Mouse (Mus musculus): Measurements from ENCODE around the gene Sh3glb2. TPM values are rescaled to one million over a fixed set of nuclear protein-coding genes. Genes with fewer than 3 reads are reported as not detected.

Sh3glb2 gene
- polyA plus RNA-seq (2012; rRNA removed) = 132 and 136 TPM in 2 replicates

- peak within 1 kb of the TSS; percentile 84 for H3K4me3 ChIP-seq (replicated peaks; ENCODE audit: extremely low read depth, low read depth, low read length)
- DNase-seq = peak; percentile 80
- TF ChIP-seq POLR2A (IDR thresholded peaks at IDR 0.05; ENCODE audit: borderline replicate concordance, extremely low read depth, low read depth, low read length) (no peak), CTCF (IDR thresholded peaks at IDR 0.05; ENCODE audit: insufficient read depth, low read length) (0 out of 2 replicates have a peak, but pooled peaks have one; percentile 10)
- peaks cover 16% of the 10 kb centered on the region for H3K4me1 ChIP-seq (ENCODE audit: control insufficient read depth, insufficient read depth, low read length)
- WGBS = under 1% methylated on average over 73 of the region's 73 CpGs
Measured at GRCm38 (mm10) chr2:30358533-30359531, at the start of gene Sh3glb2. Sh3glb2 (minus strand) TSS chr2:30359337.

GRCm38 (mm10) chr2:30408452-30409100, 49.4 kb upstream of the Sh3glb2 start:
- 74% methylated on average over 8 of the region's 8 CpGs for WGBS
- H3K4me1 ChIP-seq (ENCODE audit: control insufficient read depth, insufficient read depth, low read length) = peaks cover 1% of the 10 kb centered on the region; the same call in 1 of the 2 replicates
- TF ChIP-seq POLR2A (IDR thresholded peaks at IDR 0.05; ENCODE audit: borderline replicate concordance, extremely low read depth, low read depth, low read length) (no peak), CTCF (IDR thresholded peaks at IDR 0.05; ENCODE audit: insufficient read depth, low read length) (no peak)
- H3K4me3 ChIP-seq (replicated peaks; ENCODE audit: extremely low read depth, low read depth, low read length) = no peak overlapping the region
- no peak for DNase-seq

GRCm38 (mm10) chr2:30407778-30408177, 48.6 kb upstream of the Sh3glb2 start:
- no peak for DNase-seq
- H3K4me1 ChIP-seq (ENCODE audit: control insufficient read depth, insufficient read depth, low read length) = no peaks in the 10 kb centered on the region
- H3K4me3 ChIP-seq (replicated peaks; ENCODE audit: extremely low read depth, low read depth, low read length) = no peak overlapping the region
- WGBS = 91% methylated on average over 10 of the region's 10 CpGs
- TF ChIP-seq POLR2A (IDR thresholded peaks at IDR 0.05; ENCODE audit: borderline replicate concordance, extremely low read depth, low read depth, low read length) (no peak), CTCF (IDR thresholded peaks at IDR 0.05; ENCODE audit: insufficient read depth, low read length) (no peak)

GRCm38 (mm10) chr2:30407221-30407620, 48.1 kb upstream of the Sh3glb2 start:
- DNase-seq = no peak
- WGBS = 85% methylated on average over 2 of the region's 2 CpGs
- no peaks in the 10 kb centered on the region for H3K4me1 ChIP-seq (ENCODE audit: control insufficient read depth, insufficient read depth, low read length)
- no peak overlapping the region for H3K4me3 ChIP-seq (replicated peaks; ENCODE audit: extremely low read depth, low read depth, low read length)
- TF ChIP-seq POLR2A (IDR thresholded peaks at IDR 0.05; ENCODE audit: borderline replicate concordance, extremely low read depth, low read depth, low read length) = no peak
- TF ChIP-seq CTCF (IDR thresholded peaks at IDR 0.05; ENCODE audit: insufficient read depth, low read length) = no peak

GRCm38 (mm10) chr2:30403870-30404269, 44.7 kb upstream of the Sh3glb2 start:
- WGBS = 77% methylated on average over 1 of the region's 1 CpGs
- TF ChIP-seq POLR2A (IDR thresholded peaks at IDR 0.05; ENCODE audit: borderline replicate concordance, extremely low read depth, low read depth, low read length) (no peak), CTCF (IDR thresholded peaks at IDR 0.05; ENCODE audit: insufficient read depth, low read length) (no peak)

GRCm38 (mm10) chr2:30402843-30403242, 43.7 kb upstream of the Sh3glb2 start:
- DNase-seq = no peak
- TF ChIP-seq CTCF (IDR thresholded peaks at IDR 0.05; ENCODE audit: insufficient read depth, low read length) (no peak), POLR2A (IDR thresholded peaks at IDR 0.05; ENCODE audit: borderline replicate concordance, extremely low read depth, low read depth, low read length) (no peak)
- H3K4me1 ChIP-seq (ENCODE audit: control insufficient read depth, insufficient read depth, low read length) = no peaks in the 10 kb centered on the region; the same call in 1 of the 2 replicates
- no peak overlapping the region for H3K4me3 ChIP-seq (replicated peaks; ENCODE audit: extremely low read depth, low read depth, low read length)
- WGBS = 72% methylated on average over 2 of the region's 2 CpGs

More at GRCm38 (mm10) chr2:30403870-30404269, 44.7 kb upstream of the Sh3glb2 start:
- Histone ChIP-seq H3K4me3 (replicated peaks; ENCODE audit: extremely low read depth, low read depth, low read length) (no peak overlapping the region), H3K4me1 (ENCODE audit: control insufficient read depth, insufficient read depth, low read length) (no peaks in the 10 kb centered on the region; the same call in 1 of the 2 replicates)
- no peak for DNase-seq

GRCm38 (mm10) chr2:30402351-30402826, 43.3 kb upstream of the Sh3glb2 start:
- TF ChIP-seq CTCF (IDR thresholded peaks at IDR 0.05; ENCODE audit: insufficient read depth, low read length) (no peak), POLR2A (IDR thresholded peaks at IDR 0.05; ENCODE audit: borderline replicate concordance, extremely low read depth, low read depth, low read length) (no peak)
- no peak for DNase-seq
- no peaks in the 10 kb centered on the region; the same call in 1 of the 2 replicates for H3K4me1 ChIP-seq (ENCODE audit: control insufficient read depth, insufficient read depth, low read length)
- no peak overlapping the region for H3K4me3 ChIP-seq (replicated peaks; ENCODE audit: extremely low read depth, low read depth, low read length)
- WGBS = 85% methylated on average over 9 of the region's 9 CpGs

- H3K4me1 ChIP-seq (ENCODE audit: control insufficient read depth, insufficient read depth, low read length) = no peaks in the 10 kb centered on the region; the same call in 1 of the 2 replicates
- no peak overlapping the region for H3K4me3 ChIP-seq (replicated peaks; ENCODE audit: extremely low read depth, low read depth, low read length)
- no peak for DNase-seq
- TF ChIP-seq POLR2A (IDR thresholded peaks at IDR 0.05; ENCODE audit: borderline replicate concordance, extremely low read depth, low read depth, low read length) = no peak
- no peak for TF ChIP-seq CTCF (IDR thresholded peaks at IDR 0.05; ENCODE audit: insufficient read depth, low read length)
- 53% methylated on average over 1 of the region's 1 CpGs for WGBS
Measured at GRCm38 (mm10) chr2:30401581-30401980, 42.4 kb upstream of the Sh3glb2 start.
